Mouse (Mus musculus): ENCODE data around the gene Casd1. TPM values are rescaled to one million over a fixed set of nuclear protein-coding genes. Genes with fewer than 3 reads are reported as not detected.

Casd1 gene
- 11.3 and 11.5 TPM in 2 replicates for polyA plus RNA-seq (2012; rRNA removed)

GRCm38 (mm10) chr6:4600658-4601296 lies at the start of gene Casd1:
Gene Casd1 (plus strand): TSS chr6:4600839.

Other genes starting within 250 kb of the Casd1 start
- gene Col1a2, start 96.0 kb upstream of the Casd1 start, polyA plus RNA-seq (2012; rRNA removed): 12.4 and 16.4 TPM in 2 replicates
- gene Sgce, start 146.4 kb downstream of the Casd1 start, polyA plus RNA-seq (2012; rRNA removed): 16.6 and 18.6 TPM in 2 replicates
- 3.6 and 4.1 TPM in 2 replicates for gene Peg10, start 146.5 kb downstream of the Casd1 start, polyA plus RNA-seq (2012; rRNA removed)